Mouse (Mus musculus) cerebellum, adult 9-11 months (tissue): ENCODE results near the gene Daam1.

Source experiments
- DNase-seq: peaks from one replicate; pipeline ENCODE4 v3.0.0; 2022

Daam1 gene

GRCm38 (mm10) chr12:72009051-72009902 is 178.4 kb downstream of the Daam1 start:
- DNase-seq = no peak

- no peak for DNase-seq
Observed at GRCm38 (mm10) chr12:72011404-72011803, 180.5 kb downstream of the Daam1 start.

DNA sequence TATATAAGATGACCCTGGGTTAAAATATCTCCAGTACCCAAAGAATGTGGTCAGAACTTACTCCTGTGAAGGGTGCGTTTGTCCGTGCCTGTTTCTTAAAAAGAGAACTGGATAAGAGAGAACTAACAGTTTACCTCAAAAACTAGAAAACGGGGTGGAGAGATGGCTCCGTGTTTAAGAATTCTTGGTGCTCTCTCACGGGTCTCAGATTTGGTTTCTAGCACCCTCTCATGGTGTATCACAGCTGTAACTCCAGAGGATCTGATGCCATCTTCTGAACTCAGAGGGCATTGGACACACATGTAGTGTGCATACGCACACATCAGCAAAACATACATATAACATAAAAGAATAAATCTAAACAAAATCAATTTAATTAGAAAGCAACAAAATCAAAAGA is 181.2 kb downstream of the Daam1 start:
- DNase-seq = no peak

DNA sequence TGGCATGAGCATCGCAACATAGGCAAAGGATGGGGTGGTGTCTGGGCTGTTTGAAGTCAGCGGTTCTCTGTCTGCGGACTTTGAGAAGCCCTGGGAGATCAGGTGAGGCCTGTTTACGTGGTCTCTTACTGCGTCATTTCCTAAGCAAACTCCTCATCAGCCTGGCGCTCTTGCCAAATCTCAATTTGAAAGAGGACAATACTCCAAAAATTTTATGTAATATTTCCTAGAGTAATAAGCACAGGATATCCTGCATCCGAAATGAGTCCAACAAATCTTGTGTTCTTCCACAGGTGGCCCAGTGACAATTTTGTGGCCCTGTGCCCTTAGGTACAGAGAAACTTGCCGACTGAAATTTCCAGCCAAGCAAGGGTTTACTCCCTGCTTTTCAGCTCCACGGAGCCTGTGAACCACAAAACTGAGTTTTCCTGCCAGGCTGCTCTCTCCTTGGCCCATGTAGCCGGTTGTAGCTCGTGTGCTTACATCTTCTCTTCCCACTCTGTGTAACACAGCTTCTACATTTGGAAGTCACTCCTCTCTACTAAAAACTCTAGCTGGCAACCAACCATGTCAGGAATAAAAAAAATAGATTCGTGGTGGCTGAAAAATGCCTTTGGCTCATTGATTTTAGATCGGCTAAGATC is 183.0 kb downstream of the Daam1 start:
- DNase-seq = no peak

DNA sequence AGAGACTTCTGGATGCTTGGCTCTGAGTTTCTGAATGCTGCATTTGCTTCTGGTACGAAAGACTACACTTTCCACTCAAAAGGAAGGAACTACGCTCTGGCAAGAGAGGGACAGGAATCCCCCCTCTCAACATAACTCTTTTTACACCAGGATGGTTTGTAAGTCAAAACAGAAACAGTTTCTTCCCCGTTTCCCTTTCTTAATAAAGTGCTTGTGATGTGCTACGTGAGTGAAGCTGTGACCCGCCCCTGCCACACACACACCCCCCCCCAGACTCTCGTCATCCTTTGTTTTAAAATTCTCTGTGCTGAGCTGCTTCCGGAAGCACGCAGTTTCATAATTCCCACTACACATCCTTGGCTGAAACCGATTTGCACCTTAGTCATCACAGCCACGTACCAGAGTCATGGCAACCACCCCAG is 183.5 kb downstream of the Daam1 start:
- no peak for DNase-seq

- DNase-seq = no peak
Observed at GRCm38 (mm10) chr12:72015296-72015695, 184.4 kb downstream of the Daam1 start.

DNA sequence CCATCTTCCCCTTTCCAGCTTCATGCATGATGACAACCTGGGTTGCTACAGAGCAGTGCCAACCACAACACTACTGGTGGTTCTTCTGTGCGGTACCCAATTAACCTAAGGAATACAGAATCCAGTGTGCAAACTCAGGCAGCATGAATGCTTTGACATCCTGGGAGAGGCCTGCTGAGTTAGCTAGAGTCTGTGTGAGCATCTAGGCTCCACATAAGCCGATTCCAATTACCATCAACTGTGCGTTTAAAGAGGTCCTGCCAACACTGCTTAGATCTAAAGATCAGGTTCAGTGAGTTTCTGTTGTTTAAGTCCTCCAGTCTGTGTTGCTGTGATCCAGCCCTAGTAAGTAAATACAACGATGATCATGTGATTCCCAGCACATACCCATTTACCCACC is 189.4 kb downstream of the Daam1 start:
- no peak for DNase-seq

DNA sequence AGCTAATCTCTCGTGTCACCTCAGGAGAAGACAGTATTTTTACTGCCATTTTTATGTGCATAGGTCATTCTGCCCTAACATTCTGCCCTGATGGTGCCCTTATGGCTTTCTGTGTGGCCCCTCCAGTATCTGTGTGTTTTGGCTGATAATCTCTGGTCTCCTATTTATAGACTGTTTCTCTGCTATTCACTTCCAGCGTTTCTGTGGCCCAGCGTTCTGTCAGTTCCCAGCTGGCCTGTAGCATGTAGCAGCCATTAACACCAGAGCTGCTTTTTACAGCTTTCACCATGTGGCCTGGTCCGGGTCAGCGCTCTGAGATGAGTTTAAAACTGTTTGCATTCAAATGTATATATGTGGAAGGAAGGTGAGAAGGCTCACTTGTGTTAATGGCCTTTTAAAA is 190.7 kb downstream of the Daam1 start:
- DNase-seq = no peak

GRCm38 (mm10) chr12:72022790-72023189 is 191.9 kb downstream of the Daam1 start:
- no peak for DNase-seq

DNA sequence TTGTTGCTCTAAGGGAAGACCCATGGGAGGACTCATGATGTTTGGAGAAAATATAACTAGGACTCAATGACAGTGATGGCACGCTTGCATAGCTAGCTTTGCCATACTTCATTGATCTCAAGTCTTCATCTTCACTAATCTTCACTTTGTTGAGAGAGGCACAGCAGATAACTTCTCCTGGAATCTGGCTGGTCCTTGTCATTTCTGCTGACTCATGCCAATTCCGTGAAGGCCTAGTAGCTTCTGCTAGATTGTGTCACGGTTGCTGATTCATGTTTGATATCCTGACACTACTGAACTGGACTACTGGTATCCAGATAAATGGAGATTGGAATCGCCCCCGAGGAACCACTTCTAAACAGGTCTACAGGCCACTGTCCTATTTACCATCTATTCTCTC is 192.7 kb downstream of the Daam1 start:
- no peak for DNase-seq

GRCm38 (mm10) chr12:72025275-72025795 is 194.5 kb downstream of the Daam1 start:
- no peak for DNase-seq

GRCm38 (mm10) chr12:72031171-72031570 is 200.3 kb downstream of the Daam1 start:
- DNase-seq = no peak

- DNase-seq = no peak
Observed at GRCm38 (mm10) chr12:72031794-72032193, 200.9 kb downstream of the Daam1 start.

- DNase-seq = no peak
Observed at GRCm38 (mm10) chr12:72036097-72036661, 205.3 kb downstream of the Daam1 start.

DNA sequence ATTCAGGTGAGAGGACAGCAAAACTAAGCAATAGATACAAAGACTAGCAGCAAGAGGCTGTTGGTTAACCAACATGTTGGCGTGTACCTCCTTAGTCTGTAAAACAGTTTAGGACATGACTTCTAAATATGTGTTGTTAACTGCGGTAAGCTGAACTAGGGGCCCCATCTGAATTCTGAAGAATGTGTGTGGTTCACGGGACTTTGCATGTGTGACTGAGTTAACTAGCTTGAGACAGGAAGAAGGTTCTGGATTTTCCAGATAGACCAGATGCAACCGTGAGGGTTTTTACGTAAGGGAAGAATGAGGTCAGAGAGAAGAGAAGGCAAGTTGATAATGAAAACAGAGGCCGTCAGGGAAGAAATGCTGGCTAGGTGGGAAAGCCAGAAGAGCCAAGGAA is 206.2 kb downstream of the Daam1 start:
- no peak for DNase-seq

DNA sequence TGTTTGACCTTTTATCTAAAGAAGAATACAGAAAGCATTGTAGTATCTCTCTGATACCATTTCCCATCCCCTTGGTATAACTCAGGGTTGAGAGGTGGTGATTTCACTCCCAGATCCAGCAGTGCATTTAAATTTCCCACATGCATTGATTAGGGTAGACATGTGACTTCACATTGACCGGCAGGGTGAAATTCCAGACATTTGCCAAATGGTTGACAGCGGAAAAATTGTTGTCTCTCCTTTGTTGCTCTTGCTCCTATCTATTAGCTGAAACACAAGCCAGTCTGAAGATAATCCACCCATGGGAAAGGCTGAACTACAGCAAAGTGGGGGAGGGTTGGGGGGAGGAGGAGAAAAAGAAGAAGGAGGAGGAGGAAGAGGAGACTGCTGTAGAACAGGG is 208.0 kb downstream of the Daam1 start:
- no peak for DNase-seq

DNA sequence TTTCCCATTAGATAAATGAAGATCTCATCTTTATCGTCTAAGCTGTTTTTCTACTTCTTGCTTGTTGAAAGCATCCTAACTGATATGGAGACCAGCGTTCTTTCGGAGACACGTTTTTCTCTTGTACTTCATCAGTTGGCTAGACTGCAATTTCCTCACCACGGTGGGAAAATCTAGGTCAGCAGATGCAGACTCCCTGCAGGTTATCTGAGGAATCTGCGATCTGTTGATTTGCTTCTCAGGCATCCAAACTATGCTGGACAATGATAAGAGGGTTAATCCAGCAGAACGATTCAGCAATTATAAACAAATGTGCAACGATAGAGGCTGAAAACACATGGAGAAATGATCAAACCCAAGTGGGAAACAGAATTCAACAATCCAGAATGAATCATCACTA is 208.6 kb downstream of the Daam1 start:
- DNase-seq = no peak

GRCm38 (mm10) chr12:72041238-72041637 is 210.4 kb downstream of the Daam1 start:
- DNase-seq = no peak
